Mouse (Mus musculus): ENCODE measurements around the gene Zfp282. TPM values are rescaled to one million over a fixed set of nuclear protein-coding genes. Genes with fewer than 3 reads are reported as not detected.

Gene Zfp282
- total RNA-seq, 2 experiments from 2014 or later = 6.1 to 7.0 TPM

DNA sequence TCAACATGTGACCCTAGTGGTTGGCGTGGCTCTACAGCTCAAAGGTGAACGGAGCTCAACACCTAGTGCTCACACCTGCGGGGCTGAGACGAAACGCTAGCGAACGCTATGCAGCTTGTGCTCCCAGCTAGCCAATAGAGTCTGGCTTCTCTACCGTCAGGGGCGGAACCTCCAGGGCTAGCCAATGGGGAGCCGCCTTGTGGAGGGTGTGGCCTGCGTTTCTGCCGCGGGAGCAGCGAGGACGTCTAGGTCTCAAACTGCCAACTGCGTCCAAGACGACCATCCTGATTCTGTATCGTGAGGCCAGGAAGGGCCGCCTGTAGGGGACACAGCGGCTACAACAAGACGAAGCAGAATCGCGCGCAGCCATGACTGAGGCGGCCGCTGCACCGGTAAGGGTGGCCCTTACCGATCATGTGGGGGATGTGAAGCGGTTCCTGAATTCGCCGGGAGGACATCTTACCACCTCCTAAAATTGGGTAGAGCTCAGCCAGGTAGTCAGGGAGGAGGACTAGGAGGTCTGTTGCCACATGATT, 76.3 kb downstream of the Zfp282 start, which contains the start of gene Zfp956:
Gene Zfp956, plus strand, starts transcription at position 200 of the 536 bp plus-strand sequence.
- intact Hi-C loops (cut with DNase I) = loop anchor here (2.0 kb wide), 1 partner anchor 32 kb away; the partner anchor contains the start of gene Zfp212

DNA sequence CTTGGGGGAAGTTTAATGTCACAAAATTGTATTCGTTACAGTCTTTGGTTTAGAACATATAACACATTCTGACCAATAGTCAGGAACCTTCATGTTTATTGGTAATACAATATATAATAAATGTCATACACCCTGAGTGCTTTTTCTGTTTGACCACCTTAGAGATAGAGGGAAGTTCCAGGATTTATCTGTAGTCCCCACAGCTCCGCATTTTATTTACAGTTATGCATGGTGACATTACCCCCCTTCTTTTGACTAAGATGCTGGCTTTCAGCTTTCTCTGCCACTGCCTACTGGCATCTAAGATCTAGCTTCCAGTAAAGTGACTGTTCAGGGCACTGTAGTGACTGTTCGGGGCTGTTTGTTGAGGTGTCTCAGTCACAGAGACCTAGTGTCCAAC, 77.4 kb downstream of the Zfp282 start:
- intact Hi-C loops (cut with DNase I) = no loop called here
- no peak for DNase-seq (ENCODE audit: low spot score)

More for the DNA sequence above, 76.3 kb downstream of the Zfp282 start, which contains the start of gene Zfp956:
- peak; percentile 90 for DNase-seq (ENCODE audit: low spot score)

DNA sequence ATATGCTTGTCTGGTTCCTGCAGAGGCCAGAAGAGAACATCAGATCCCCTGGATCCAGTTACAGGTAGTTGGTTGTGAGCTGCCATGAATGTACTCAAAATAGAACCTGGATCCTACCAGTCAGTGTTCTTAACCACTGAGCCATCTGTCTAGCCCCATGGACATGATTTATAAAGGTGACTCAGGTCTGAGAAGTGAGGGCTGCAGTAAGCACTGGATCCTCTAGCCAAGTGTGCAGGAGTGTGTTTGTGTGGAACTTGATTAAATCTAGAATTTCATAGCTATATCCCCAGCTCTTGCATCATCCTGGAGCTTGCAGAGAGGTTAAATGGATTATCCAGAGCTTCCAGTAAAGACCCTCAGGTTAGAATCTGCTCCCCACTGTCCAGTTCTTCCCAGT, 80.8 kb downstream of the Zfp282 start:
- intact Hi-C loops (cut with DNase I) = no loop called here

More for the DNA sequence above, 80.8 kb downstream of the Zfp282 start:
- no peak for DNase-seq (ENCODE audit: low spot score)

Other genes starting within 250 kb of the Zfp282 start
- 10 to 100 TPM; 48.3 to 54.3 TPM for gene Pdia4, start 63.8 kb upstream of the Zfp282 start, total RNA-seq (2021)
- under 1 TPM; 0.68 to 0.89 TPM for gene Zfp786, start 46.3 kb upstream of the Zfp282 start, total RNA-seq (2021)
- gene Zfp398, start 41.5 kb upstream of the Zfp282 start, total RNA-seq (2021) = 1 to 10 TPM; 6.4 to 7.2 TPM
- gene Zfp212, start 43.3 kb downstream of the Zfp282 start, total RNA-seq (2021) = 10 to 100 TPM in 1 of 2 experiments, 1 to 10 TPM in 1; 8.6 to 10.4 TPM
- 1 to 10 TPM; 1.1 to 1.9 TPM for gene Zfp956, start 76.2 kb downstream of the Zfp282 start, total RNA-seq (2021)
- gene Zfp777, start 171.7 kb downstream of the Zfp282 start, total RNA-seq (2021) = 10 to 100 TPM; 13.2 to 15.0 TPM
- 10 to 100 TPM; 11.2 to 11.3 TPM for gene Zfp746, start 209.4 kb downstream of the Zfp282 start, total RNA-seq (2021)